Mouse (Mus musculus): Measurements from ENCODE around the gene Litaf. TPM values are rescaled to one million over a fixed set of nuclear protein-coding genes. Genes with fewer than 3 reads are reported as not detected.
"Not testable (repeated sequence)": the region's sequence is repeated elsewhere in the genome, so short reads cannot be mapped to it uniquely, and the experiment has no call there.

Gene Litaf
- polyA plus RNA-seq, 1 experiment from 2014 or later: 28.9 TPM

GRCm38 (mm10) chr16:11017807-11018595 lies 48.0 kb downstream of the Litaf start:
- no peaks in the 10 kb centered on the region for H3K4me1 ChIP-seq (ENCODE audit: control insufficient read depth, insufficient read depth, low read depth, low read length)
- no peak overlapping the region for H3K4me2 ChIP-seq (ENCODE audit: low read length)
- WGBS: 68% methylated on average over 11 of the region's 11 CpGs
- H3K27ac ChIP-seq (ENCODE audit: low read depth, low read length): no peak overlapping the region
- no peaks in the 10 kb centered on the region for H3K9me3 ChIP-seq (ENCODE audit: control insufficient read depth, low read length)
- no peaks in the 10 kb centered on the region for H3K27me3 ChIP-seq (replicated peaks; ENCODE audit: control insufficient read depth, insufficient read depth, low read length)
- H3K36me3 ChIP-seq (ENCODE audit: control insufficient read depth, insufficient read depth, low read length): no peaks in the 10 kb centered on the region
- no peak overlapping the region; the same call in 1 of the 2 replicates for H3K9ac ChIP-seq (ENCODE audit: low read depth, low read length)
- no peak for ATAC-seq
- H3K4me3 ChIP-seq (ENCODE audit: low read length): no peak overlapping the region

- H3K4me3 ChIP-seq (ENCODE audit: low read length): no peak overlapping the region
- no peaks in the 10 kb centered on the region for H3K36me3 ChIP-seq (ENCODE audit: control insufficient read depth, insufficient read depth, low read length)
- H3K27me3 ChIP-seq (replicated peaks; ENCODE audit: control insufficient read depth, insufficient read depth, low read length): no peaks in the 10 kb centered on the region
- H3K4me2 ChIP-seq (ENCODE audit: low read length): no peak overlapping the region
- no peak overlapping the region for H3K27ac ChIP-seq (ENCODE audit: low read depth, low read length)
- 81% methylated on average over 4 of the region's 4 CpGs for WGBS
- no peak overlapping the region for H3K9ac ChIP-seq (ENCODE audit: low read depth, low read length)
- ATAC-seq: no peak
- H3K9me3 ChIP-seq (ENCODE audit: control insufficient read depth, low read length): no peaks in the 10 kb centered on the region
- no peaks in the 10 kb centered on the region; the same call in 1 of the 2 replicates for H3K4me1 ChIP-seq (ENCODE audit: control insufficient read depth, insufficient read depth, low read depth, low read length)
Observed at GRCm38 (mm10) chr16:11016353-11016752, 49.6 kb downstream of the Litaf start.

- ATAC-seq: no peak
- 82% methylated on average over 3 of the region's 3 CpGs for WGBS
- no peak overlapping the region for H3K4me3 ChIP-seq (ENCODE audit: low read length)
- H3K36me3 ChIP-seq (ENCODE audit: control insufficient read depth, insufficient read depth, low read length): no peaks in the 10 kb centered on the region
- H3K27ac ChIP-seq (ENCODE audit: low read depth, low read length): no peak overlapping the region
- H3K27me3 ChIP-seq (replicated peaks; ENCODE audit: control insufficient read depth, insufficient read depth, low read length): no peaks in the 10 kb centered on the region
- H3K4me2 ChIP-seq (ENCODE audit: low read length): no peak overlapping the region
- no peaks in the 10 kb centered on the region; the same call in 1 of the 2 replicates for H3K4me1 ChIP-seq (ENCODE audit: control insufficient read depth, insufficient read depth, low read depth, low read length)
- H3K9me3 ChIP-seq (ENCODE audit: control insufficient read depth, low read length): no peaks in the 10 kb centered on the region
- no peak overlapping the region for H3K9ac ChIP-seq (ENCODE audit: low read depth, low read length)
Observed at GRCm38 (mm10) chr16:11014407-11014806, 51.5 kb downstream of the Litaf start.

- H3K4me2 ChIP-seq (ENCODE audit: low read length); H3K9ac ChIP-seq (ENCODE audit: low read depth, low read length); ATAC-seq; H3K4me1 ChIP-seq (ENCODE audit: control insufficient read depth, insufficient read depth, low read depth, low read length); H3K9me3 ChIP-seq (ENCODE audit: control insufficient read depth, low read length); H3K27me3 ChIP-seq (replicated peaks; ENCODE audit: control insufficient read depth, insufficient read depth, low read length); H3K27ac ChIP-seq (ENCODE audit: low read depth, low read length); H3K4me3 ChIP-seq (ENCODE audit: low read length); H3K36me3 ChIP-seq (ENCODE audit: control insufficient read depth, insufficient read depth, low read length): not testable (repeated sequence)
- WGBS: 95% methylated on average over 12 of the region's 19 CpGs
Observed at GRCm38 (mm10) chr16:11013464-11014147, 52.4 kb downstream of the Litaf start.

- ATAC-seq: peak; percentile 69; the same call in 1 of the 2 replicates
- 66% methylated on average over 11 of the region's 11 CpGs for WGBS
Observed at GRCm38 (mm10) chr16:11012571-11013463, 53.1 kb downstream of the Litaf start.

GRCm38 (mm10) chr16:11011939-11012338 lies 54.0 kb downstream of the Litaf start:
- H3K9me3 ChIP-seq (ENCODE audit: control insufficient read depth, low read length): no peaks in the 10 kb centered on the region
- 95% methylated on average over 4 of the region's 4 CpGs for WGBS
- H3K9ac ChIP-seq (ENCODE audit: low read depth, low read length): no peak overlapping the region
- no peaks in the 10 kb centered on the region; the same call in 1 of the 2 replicates for H3K4me1 ChIP-seq (ENCODE audit: control insufficient read depth, insufficient read depth, low read depth, low read length)
- H3K4me2 ChIP-seq (ENCODE audit: low read length): no peak overlapping the region
- no peak overlapping the region for H3K4me3 ChIP-seq (ENCODE audit: low read length)
- no peak for ATAC-seq
- no peaks in the 10 kb centered on the region for H3K27me3 ChIP-seq (replicated peaks; ENCODE audit: control insufficient read depth, insufficient read depth, low read length)
- no peaks in the 10 kb centered on the region for H3K36me3 ChIP-seq (ENCODE audit: control insufficient read depth, insufficient read depth, low read length)
- H3K27ac ChIP-seq (ENCODE audit: low read depth, low read length): no peak overlapping the region

More at GRCm38 (mm10) chr16:11012571-11013463, 53.1 kb downstream of the Litaf start:
- Histone ChIP-seq H3K4me1 (ENCODE audit: control insufficient read depth, insufficient read depth, low read depth, low read length) (no peaks in the 10 kb centered on the region; the same call in 1 of the 2 replicates), H3K27ac (ENCODE audit: low read depth, low read length) (no peak overlapping the region), H3K4me3 (ENCODE audit: low read length) (no peak overlapping the region), H3K9me3 (ENCODE audit: control insufficient read depth, low read length) (no peaks in the 10 kb centered on the region), H3K9ac (ENCODE audit: low read depth, low read length) (no peak overlapping the region), H3K27me3 (replicated peaks; ENCODE audit: control insufficient read depth, insufficient read depth, low read length) (no peaks in the 10 kb centered on the region), H3K4me2 (ENCODE audit: low read length) (no peak overlapping the region), H3K36me3 (ENCODE audit: control insufficient read depth, insufficient read depth, low read length) (no peaks in the 10 kb centered on the region)

- Histone ChIP-seq H3K4me1 (ENCODE audit: control insufficient read depth, insufficient read depth, low read depth, low read length) (peaks cover under 1% of the 10 kb centered on the region; the same call in 1 of the 2 replicates), H3K4me2 (ENCODE audit: low read length) (no peak overlapping the region), H3K4me3 (ENCODE audit: low read length) (no peak overlapping the region), H3K27me3 (replicated peaks; ENCODE audit: control insufficient read depth, insufficient read depth, low read length) (no peaks in the 10 kb centered on the region), H3K27ac (ENCODE audit: low read depth, low read length) (no peak overlapping the region), H3K9ac (ENCODE audit: low read depth, low read length) (no peak overlapping the region), H3K9me3 (ENCODE audit: control insufficient read depth, low read length) (no peaks in the 10 kb centered on the region), H3K36me3 (ENCODE audit: control insufficient read depth, insufficient read depth, low read length) (no peaks in the 10 kb centered on the region)
- WGBS: 86% methylated on average over 2 of the region's 2 CpGs
- no peak for ATAC-seq
Observed at GRCm38 (mm10) chr16:11011206-11011605, 54.8 kb downstream of the Litaf start.

GRCm38 (mm10) chr16:11010270-11010669 lies 55.7 kb downstream of the Litaf start:
- H3K36me3 ChIP-seq (ENCODE audit: control insufficient read depth, insufficient read depth, low read length): no peaks in the 10 kb centered on the region
- no peak overlapping the region for H3K4me2 ChIP-seq (ENCODE audit: low read length)
- no peak overlapping the region for H3K4me3 ChIP-seq (ENCODE audit: low read length)
- no peaks in the 10 kb centered on the region for H3K9me3 ChIP-seq (ENCODE audit: control insufficient read depth, low read length)
- no peak overlapping the region for H3K9ac ChIP-seq (ENCODE audit: low read depth, low read length)
- ATAC-seq: no peak
- WGBS: 86% methylated on average over 4 of the region's 4 CpGs
- no peaks in the 10 kb centered on the region for H3K27me3 ChIP-seq (replicated peaks; ENCODE audit: control insufficient read depth, insufficient read depth, low read length)
- peaks cover 4% of the 10 kb centered on the region for H3K4me1 ChIP-seq (ENCODE audit: control insufficient read depth, insufficient read depth, low read depth, low read length)
- no peak overlapping the region for H3K27ac ChIP-seq (ENCODE audit: low read depth, low read length)
